Mouse (Mus musculus) embryonic fibroblast, embryonic 13.5 days (primary cell): ENCODE data around the gene Hook2.

Source experiments
- CTCF ChIP-seq: IDR thresholded peaks from 2 replicates; pipeline ENCODE4 v1.5.1; 2011; ENCODE audit warnings: mild to moderate bottlenecking, control low read depth, low read length, moderate library complexity, borderline replicate concordance; ENCODE audit not compliant: insufficient read depth
- POLR2A ChIP-seq: IDR thresholded peaks from 2 replicates; pipeline ENCODE4 v1.6.1; 2011; ENCODE audit warnings: low read depth, mild to moderate bottlenecking, control low read depth, low read length, moderate library complexity

GRCm38 (mm10) chr8:85029271-85029670, 38.9 kb downstream of the Hook2 start:
- TF ChIP-seq POLR2A (no peak), CTCF (no peak)
